Mouse (Mus musculus) kidney, adult 2 months (tissue): ENCODE measurements at regions not wholly inside any gene's neighbourhood (a gene's known extent, or its start where the extent isn't known, plus 50 kb on each side); places are given as distances from the start of the nearest gene placed in this dataset.

Experiments
- CTCF ChIP-seq: fragments of 200-500 bp; conservative IDR thresholded peaks from 2 replicates; pipeline ENCODE4 v1.5.1; 2011; ENCODE audit warnings: low read depth, mild to moderate bottlenecking, control low read depth, low read length, moderate library complexity, mixed read lengths; ENCODE audit not compliant: insufficient read depth, insufficient read length
- POLR2A ChIP-seq: fragments of 200-500 bp; IDR thresholded peaks from one replicate; pipeline ENCODE4 v1.6.1; 2011; ENCODE audit warnings: low read depth, low read length, control low read depth

- TF ChIP-seq POLR2A, result no peak
- TF ChIP-seq CTCF, result no peak
These were observed 276.8 kb downstream of the Maf start for GRCm38 (mm10) chr8:115430793-115431192.
